Mouse (Mus musculus) stomach, embryonic 15.5 days (tissue): ENCODE results near the gene Zmiz1. TPM values are rescaled to one million over a fixed set of nuclear protein-coding genes. Genes with fewer than 3 reads are reported as not detected.

Source experiments
- ATAC-seq: fragments of 200-750 bp; cut with Nextera tagmentation; 2 replicates; pipeline ENCODE4 v1.8.0; 2017; ENCODE audit warnings: low read depth, moderate number of reproducible peaks, moderate TSS enrichment; ENCODE audit not compliant: insufficient read depth, low FRiP score
- H3K27ac ChIP-seq: fragments of 300-500 bp; sonication (generic); 2 replicates; pipeline ENCODE4 v1.5.1; 2015; ENCODE audit warnings: mild to moderate bottlenecking, inconsistent platforms
- H3K27me3 ChIP-seq: fragments of 300-500 bp; sonication (generic); replicated peaks from 2 replicates; pipeline ENCODE4 v1.6.1; 2015; ENCODE audit warnings: inconsistent platforms
- H3K36me3 ChIP-seq: fragments of 300-500 bp; sonication (generic); 2 replicates; pipeline ENCODE4 v1.6.1; 2015; ENCODE audit warnings: inconsistent platforms
- H3K4me1 ChIP-seq: fragments of 300-500 bp; sonication (generic); 2 replicates; pipeline ENCODE4 v1.6.1; 2015; ENCODE audit warnings: inconsistent platforms
- H3K4me2 ChIP-seq: fragments of 300-500 bp; sonication (generic); 2 replicates; pipeline ENCODE4 v1.6.1; 2015; ENCODE audit warnings: mild to moderate bottlenecking, inconsistent platforms
- H3K4me3 ChIP-seq: fragments of 300-500 bp; sonication (generic); replicated peaks from 2 replicates; pipeline ENCODE4 v1.5.1; 2015; ENCODE audit warnings: inconsistent platforms
- H3K9ac ChIP-seq: fragments of 300-500 bp; sonication (generic); 2 replicates; pipeline ENCODE4 v1.6.1; 2015; ENCODE audit warnings: inconsistent platforms
- H3K9me3 ChIP-seq: fragments of 300-500 bp; sonication (generic); 2 replicates; pipeline ENCODE4 v1.6.1; 2016; ENCODE audit warnings: inconsistent platforms
- WGBS: fragments of 180-500 bp; shearing (Covaris S2); methylation state at CpG from one replicate; pipeline ENCODE4 v1.1.7; 2015; 5-methylcytosine and 5-hydroxymethylcytosine counted together
- polyA plus RNA-seq: library from polyadenylated mRNA; unstranded; fragments of >200 nt; fragmentation: Nextera tagmentation; extraction: Ambion mirVana; gene quantifications from 2 replicates; pipeline ENCODE4 v1.2.1, GENCODE M21; 2015

Zmiz1 gene
- polyA plus RNA-seq, 1 experiment from 2014 or later = 29.0 TPM

DNA sequence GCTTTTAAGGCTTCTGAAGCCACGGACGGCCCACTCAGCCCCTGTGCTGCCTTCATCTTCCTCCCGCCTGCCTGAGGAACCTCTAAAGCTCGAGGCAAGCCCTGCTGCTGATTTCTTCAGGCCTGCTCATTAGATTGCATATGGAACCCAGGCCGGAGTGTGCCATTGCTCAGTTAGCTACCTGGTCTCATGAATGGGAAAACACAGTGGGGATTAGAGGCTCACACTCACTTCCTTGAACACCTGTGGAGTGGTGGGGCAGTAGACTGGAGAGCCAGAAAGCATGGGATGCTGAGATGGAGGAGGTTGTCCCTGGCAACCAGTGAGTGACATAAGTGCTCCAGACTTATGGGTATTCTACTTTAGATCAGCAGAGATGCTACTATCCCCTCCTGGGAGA lies 19.3 kb downstream of the Zmiz1 start:
- no peak overlapping the region for H3K27ac ChIP-seq
- no peak overlapping the region for H3K9ac ChIP-seq
- ATAC-seq = no peak
- H3K9me3 ChIP-seq = no peaks in the 10 kb centered on the region
- H3K4me1 ChIP-seq = peaks cover 90% of the 10 kb centered on the region
- H3K27me3 ChIP-seq = no peaks in the 10 kb centered on the region
- H3K4me3 ChIP-seq = no peak overlapping the region
- H3K4me2 ChIP-seq = no peak overlapping the region
- H3K36me3 ChIP-seq = no peaks in the 10 kb centered on the region
- 70% methylated on average over 5 of the region's 5 CpGs for WGBS

DNA sequence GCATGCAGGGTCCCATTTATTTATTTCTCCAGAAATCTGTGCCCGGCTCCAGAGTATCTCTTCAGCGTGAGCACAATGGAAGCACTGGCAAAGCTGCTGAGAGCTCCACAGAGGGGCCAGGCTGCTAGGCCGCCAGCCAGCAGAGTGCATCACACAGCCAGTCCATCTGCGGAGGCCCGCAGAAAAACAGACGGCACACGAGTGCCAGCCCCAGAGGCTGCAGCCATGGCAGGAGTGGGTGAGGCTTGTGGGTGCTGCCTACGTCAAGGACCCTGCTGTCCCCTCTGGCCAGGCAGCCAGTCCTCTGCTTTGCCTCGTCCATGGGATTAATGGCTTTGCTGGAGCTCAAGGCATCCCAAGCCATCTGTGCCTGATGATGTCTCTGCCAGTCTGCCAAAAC lies 19.8 kb downstream of the Zmiz1 start:
- 76% methylated on average over 9 of the region's 9 CpGs for WGBS
- Histone ChIP-seq H3K9me3 (no peaks in the 10 kb centered on the region), H3K9ac (no peak overlapping the region), H3K4me2 (no peak overlapping the region), H3K4me1 (peaks cover 90% of the 10 kb centered on the region), H3K4me3 (no peak overlapping the region), H3K36me3 (no peaks in the 10 kb centered on the region), H3K27ac (no peak overlapping the region), H3K27me3 (no peaks in the 10 kb centered on the region)
- ATAC-seq = no peak

DNA sequence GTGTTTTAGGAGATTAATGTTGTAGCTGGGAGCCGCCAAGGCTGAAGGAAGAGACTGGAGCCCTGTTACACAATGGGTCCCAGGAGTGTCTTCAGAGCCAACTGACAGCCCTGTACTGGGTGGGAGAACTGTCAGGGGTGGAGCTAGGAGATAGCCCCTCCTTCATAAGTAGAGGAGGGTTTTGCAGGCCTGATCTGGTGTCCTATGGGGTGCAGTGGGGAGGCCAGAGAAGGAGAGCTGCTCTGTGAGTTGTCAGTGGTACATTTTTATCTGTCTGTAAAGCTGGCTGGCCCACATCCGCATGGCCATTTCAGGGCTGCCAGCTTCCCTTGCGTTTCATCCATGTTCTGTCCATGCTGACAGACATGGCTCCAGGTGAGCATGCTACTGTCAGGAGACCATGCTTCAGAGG lies 20.9 kb downstream of the Zmiz1 start:
- no peaks in the 10 kb centered on the region for H3K36me3 ChIP-seq
- 56% methylated on average over 3 of the region's 3 CpGs for WGBS
- no peaks in the 10 kb centered on the region for H3K27me3 ChIP-seq
- no peak overlapping the region for H3K4me2 ChIP-seq
- no peak overlapping the region for H3K4me3 ChIP-seq
- ATAC-seq = peak; percentile 55; the same call in 1 of the 2 replicates
- peak overlapping the region; percentile 81 for H3K27ac ChIP-seq
- H3K9ac ChIP-seq = no peak overlapping the region
- H3K4me1 ChIP-seq = peaks cover 88% of the 10 kb centered on the region
- no peaks in the 10 kb centered on the region for H3K9me3 ChIP-seq

- Histone ChIP-seq H3K4me1 (peaks cover 82% of the 10 kb centered on the region), H3K9ac (no peak overlapping the region), H3K27me3 (no peaks in the 10 kb centered on the region), H3K9me3 (no peaks in the 10 kb centered on the region), H3K4me3 (no peak overlapping the region), H3K27ac (peak overlapping the region; percentile 81), H3K36me3 (no peaks in the 10 kb centered on the region), H3K4me2 (peak overlapping the region; percentile 11)
- 80% methylated on average over 4 of the region's 4 CpGs for WGBS
- no peak for ATAC-seq
Observed at GRCm38 (mm10) chr14:25480443-25480842, 21.5 kb downstream of the Zmiz1 start.

DNA sequence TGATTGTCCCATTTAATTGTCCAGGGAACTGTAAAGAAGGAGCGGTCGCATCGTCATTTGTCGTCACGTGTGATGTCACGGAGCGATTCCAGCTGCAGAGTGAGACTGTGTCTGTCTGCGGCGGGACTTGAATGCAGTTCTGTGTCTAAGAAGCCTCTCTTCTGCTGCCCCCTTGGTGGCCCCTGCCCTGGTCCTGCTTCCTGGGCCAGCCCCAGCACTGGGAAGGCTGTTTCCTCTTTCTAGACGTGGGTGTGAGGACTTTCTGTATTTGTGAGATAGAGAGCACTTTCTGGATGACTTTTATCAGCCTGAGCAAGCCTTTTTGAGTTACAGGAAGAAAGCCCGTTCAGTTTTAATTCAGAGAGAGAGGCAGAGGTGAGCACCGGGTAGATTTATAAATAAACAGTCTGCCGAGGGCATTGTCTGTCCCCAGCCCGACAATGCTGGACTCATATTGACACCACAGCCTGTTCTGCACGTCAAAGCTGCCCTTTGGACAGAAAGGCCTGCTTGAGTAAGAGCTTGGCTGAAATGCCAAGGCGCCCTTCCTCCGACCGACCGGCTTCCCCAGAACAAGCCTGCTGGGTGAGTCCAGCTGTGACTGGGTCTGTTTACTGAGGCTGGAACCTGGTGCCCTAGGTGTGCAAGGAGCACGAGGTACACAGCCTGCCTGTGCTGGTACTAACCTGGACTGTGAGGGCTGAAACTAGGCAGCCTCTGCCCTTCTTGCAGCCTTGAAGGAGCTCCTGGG lies 22.1 kb downstream of the Zmiz1 start:
- Histone ChIP-seq H3K27ac (peak overlapping the region; percentile 81), H3K4me3 (no peak overlapping the region), H3K27me3 (no peaks in the 10 kb centered on the region), H3K4me2 (peak overlapping the region; percentile 11), H3K36me3 (no peaks in the 10 kb centered on the region), H3K9ac (no peak overlapping the region; the same call in 1 of the 2 replicates), H3K4me1 (peaks cover 80% of the 10 kb centered on the region), H3K9me3 (no peaks in the 10 kb centered on the region)
- 33% methylated on average over 20 of the region's 20 CpGs for WGBS
- peak; percentile 80 for ATAC-seq

DNA sequence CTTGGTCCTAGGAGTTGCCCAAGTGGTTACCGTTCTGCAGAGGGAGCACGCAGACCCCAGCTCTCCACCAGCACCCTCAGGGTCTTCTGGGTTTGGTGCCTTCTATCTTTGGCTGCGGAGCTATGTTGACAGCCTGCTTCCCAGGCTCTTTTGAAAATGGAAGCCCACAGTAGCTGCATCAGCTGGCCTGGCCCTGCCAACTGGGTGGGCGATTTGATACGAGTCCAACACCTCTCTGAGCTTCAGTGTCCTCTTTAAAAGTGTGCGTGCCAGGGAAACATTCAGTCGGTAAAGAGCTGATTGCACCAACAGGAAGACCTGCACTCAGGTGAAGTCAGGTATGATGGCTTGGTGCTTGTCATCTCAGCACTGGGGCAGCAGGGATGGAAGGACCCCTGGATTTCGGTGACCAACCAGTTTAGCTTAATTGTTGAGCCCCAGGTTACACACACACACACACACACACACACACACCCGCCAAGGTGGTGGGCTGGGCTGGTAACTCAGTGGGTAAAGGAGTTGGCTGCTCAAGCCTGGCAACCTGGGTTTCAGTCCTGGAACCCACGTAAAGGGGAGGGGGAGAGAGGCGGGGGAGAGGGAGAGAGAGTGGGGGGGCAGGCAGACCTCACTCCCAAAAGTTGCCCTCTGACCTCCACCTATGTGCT lies 22.8 kb downstream of the Zmiz1 start:
- Histone ChIP-seq H3K4me3 (no peak overlapping the region), H3K27me3 (no peaks in the 10 kb centered on the region), H3K4me2 (0 out of 2 replicates have a peak overlapping the region, but pooled peaks have one; percentile 3), H3K36me3 (no peaks in the 10 kb centered on the region), H3K9ac (no peak overlapping the region), H3K27ac (peak overlapping the region; percentile 81), H3K9me3 (no peaks in the 10 kb centered on the region), H3K4me1 (peaks cover 80% of the 10 kb centered on the region)
- 84% methylated on average over 9 of the region's 11 CpGs for WGBS
- ATAC-seq = no peak

DNA sequence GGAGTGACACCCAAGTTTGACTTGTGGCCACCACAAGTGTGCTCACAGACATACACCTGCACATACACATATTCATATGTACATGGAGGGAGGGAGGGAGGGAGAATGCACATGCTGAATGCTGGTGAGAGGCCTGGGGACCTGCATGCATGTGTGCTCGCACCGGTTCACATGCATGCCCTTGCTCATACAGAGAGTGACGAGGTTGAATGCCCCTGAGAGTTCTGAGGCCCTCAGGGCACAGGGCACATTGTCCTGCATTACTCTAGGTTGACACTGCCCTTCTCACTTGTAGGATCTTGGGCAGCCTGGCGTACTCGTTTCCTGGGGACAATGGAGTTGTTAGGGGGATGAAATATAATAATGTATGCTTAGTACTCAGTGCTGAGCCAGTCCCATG lies 23.4 kb downstream of the Zmiz1 start:
- no peak for ATAC-seq

GRCm38 (mm10) chr14:25483285-25483684 lies 24.3 kb downstream of the Zmiz1 start:
- Histone ChIP-seq H3K9ac (no peak overlapping the region), H3K27ac (no peak overlapping the region), H3K4me1 (peaks cover 82% of the 10 kb centered on the region), H3K9me3 (no peaks in the 10 kb centered on the region), H3K36me3 (no peaks in the 10 kb centered on the region), H3K4me2 (no peak overlapping the region), H3K4me3 (no peak overlapping the region), H3K27me3 (no peaks in the 10 kb centered on the region)
- 68% methylated on average over 2 of the region's 2 CpGs for WGBS
- no peak for ATAC-seq

More for the DNA sequence above, 23.4 kb downstream of the Zmiz1 start:
- WGBS = 77% methylated on average over 5 of the region's 5 CpGs
- no peak overlapping the region for H3K4me3 ChIP-seq
- no peak overlapping the region for H3K4me2 ChIP-seq
- H3K36me3 ChIP-seq = no peaks in the 10 kb centered on the region
- H3K27me3 ChIP-seq = no peaks in the 10 kb centered on the region
- no peaks in the 10 kb centered on the region for H3K9me3 ChIP-seq
- no peak overlapping the region for H3K27ac ChIP-seq
- H3K9ac ChIP-seq = no peak overlapping the region
- peaks cover 80% of the 10 kb centered on the region for H3K4me1 ChIP-seq

DNA sequence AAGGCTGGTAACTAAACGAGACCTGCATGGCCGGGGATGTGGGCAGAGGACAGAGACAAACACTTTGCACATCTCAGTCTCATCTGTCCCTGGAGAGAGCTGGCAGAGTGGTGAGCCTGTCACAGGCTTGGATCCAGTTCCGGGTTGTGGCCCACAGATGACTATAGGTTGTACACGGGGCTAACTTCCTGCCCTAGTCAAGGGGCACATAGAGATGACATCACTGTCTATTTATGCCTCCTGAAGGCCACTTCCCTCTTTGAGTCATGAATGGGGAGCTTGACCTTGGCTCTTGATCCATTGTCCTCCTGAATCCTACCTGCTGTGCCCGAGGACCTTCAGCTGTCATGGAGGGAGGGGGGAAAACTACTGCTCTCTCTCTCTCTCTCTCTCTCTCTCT lies 25.1 kb downstream of the Zmiz1 start:
- no peak overlapping the region for H3K4me2 ChIP-seq
- H3K4me1 ChIP-seq = peaks cover 80% of the 10 kb centered on the region
- no peak overlapping the region for H3K9ac ChIP-seq
- H3K27ac ChIP-seq = 0 out of 2 replicates have a peak overlapping the region, but pooled peaks have one; percentile 33
- no peaks in the 10 kb centered on the region for H3K27me3 ChIP-seq
- H3K9me3 ChIP-seq = no peaks in the 10 kb centered on the region
- ATAC-seq = no peak
- H3K36me3 ChIP-seq = no peaks in the 10 kb centered on the region
- no peak overlapping the region for H3K4me3 ChIP-seq
- WGBS = 49% methylated on average over 5 of the region's 5 CpGs

DNA sequence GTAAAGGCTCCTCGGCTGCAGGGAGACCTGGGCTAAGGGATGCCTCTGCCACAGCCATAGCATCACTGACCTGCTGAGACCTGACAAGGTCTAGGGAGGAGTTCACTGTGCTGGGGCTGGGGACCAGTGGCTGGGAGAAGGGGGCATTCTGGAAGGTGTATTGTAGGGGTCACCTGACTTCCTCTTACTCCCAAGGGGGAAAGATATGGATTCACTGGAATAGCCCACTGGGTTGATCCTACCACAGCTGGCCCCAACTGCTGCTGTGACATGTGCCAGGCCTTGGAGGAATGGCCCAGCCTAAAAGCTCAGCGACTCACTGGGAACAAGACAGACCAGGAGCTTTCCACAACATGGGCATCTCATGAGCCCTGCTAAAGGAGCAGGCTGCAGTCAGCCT lies 27.2 kb downstream of the Zmiz1 start:
- Histone ChIP-seq H3K4me2 (no peak overlapping the region), H3K27ac (no peak overlapping the region), H3K9me3 (no peaks in the 10 kb centered on the region), H3K36me3 (no peaks in the 10 kb centered on the region), H3K27me3 (no peaks in the 10 kb centered on the region), H3K4me1 (peaks cover 73% of the 10 kb centered on the region), H3K4me3 (no peak overlapping the region), H3K9ac (no peak overlapping the region)
- WGBS = 58% methylated on average over 2 of the region's 2 CpGs
- no peak for ATAC-seq

- no peak overlapping the region for H3K4me3 ChIP-seq
- H3K27ac ChIP-seq = 0 out of 2 replicates have a peak overlapping the region, but pooled peaks have one; percentile 21
- H3K9ac ChIP-seq = no peak overlapping the region
- peaks cover 67% of the 10 kb centered on the region for H3K4me1 ChIP-seq
- H3K36me3 ChIP-seq = no peaks in the 10 kb centered on the region
- H3K4me2 ChIP-seq = no peak overlapping the region
- no peaks in the 10 kb centered on the region for H3K27me3 ChIP-seq
- ATAC-seq = no peak
- no peaks in the 10 kb centered on the region for H3K9me3 ChIP-seq
- WGBS = 64% methylated on average over 9 of the region's 9 CpGs
Observed at GRCm38 (mm10) chr14:25486742-25487469, 27.9 kb downstream of the Zmiz1 start.
